Mouse (Mus musculus): Measurements from ENCODE around the gene Fcgr2b. TPM values are rescaled to one million over a fixed set of nuclear protein-coding genes. Genes with fewer than 3 reads are reported as not detected.
A peak's percentile ranks its signal among the peaks of the same experiment; 100 is the strongest.
"Not testable (repeated sequence)": the region's sequence is repeated elsewhere in the genome, so short reads cannot be mapped to it uniquely, and the experiment has no call there.

The Fcgr2b gene
- polyA plus RNA-seq, 1 experiment: 2.4 TPM

GRCm38 (mm10) chr1:170989656-170990055 lies 13.3 kb upstream of the Fcgr2b start:
- 18% methylated on average over 9 of the region's 9 CpGs for WGBS
- DNase-seq: peak in 1 of 2 experiments; percentile 26
- H3K27ac ChIP-seq (ENCODE audit: insufficient read depth, low read length): no peak overlapping the region
- H3K4me3 ChIP-seq (replicated peaks; ENCODE audit: insufficient read depth, low read depth, low read length): no peak overlapping the region
- no peaks in the 10 kb centered on the region for H3K27me3 ChIP-seq (ENCODE audit: control insufficient read depth, insufficient read depth, low read length)
- H3K4me1 ChIP-seq (ENCODE audit: control insufficient read depth, insufficient read depth, low read length): no peaks in the 10 kb centered on the region
- TF ChIP-seq POLR2A (IDR thresholded peaks at IDR 0.05; ENCODE audit: borderline replicate concordance, insufficient read depth, low read length) (no peak), CTCF (IDR thresholded peaks at IDR 0.05; ENCODE audit: borderline replicate concordance, insufficient read depth, low read depth, low read length) (no peak)

GRCm38 (mm10) chr1:170985861-170986260 lies 9.5 kb upstream of the Fcgr2b start:
- no peak for DNase-seq
- Histone ChIP-seq H3K4me3 (replicated peaks; ENCODE audit: insufficient read depth, low read depth, low read length) (no peak overlapping the region), H3K27ac (ENCODE audit: insufficient read depth, low read length) (no peak overlapping the region), H3K4me1 (ENCODE audit: control insufficient read depth, insufficient read depth, low read length) (no peaks in the 10 kb centered on the region), H3K27me3 (ENCODE audit: control insufficient read depth, insufficient read depth, low read length) (no peaks in the 10 kb centered on the region)
- WGBS: 79% methylated on average over 5 of the region's 5 CpGs
- TF ChIP-seq CTCF (IDR thresholded peaks at IDR 0.05; ENCODE audit: borderline replicate concordance, insufficient read depth, low read depth, low read length) (no peak), POLR2A (IDR thresholded peaks at IDR 0.05; ENCODE audit: borderline replicate concordance, insufficient read depth, low read length) (no peak)

DNA sequence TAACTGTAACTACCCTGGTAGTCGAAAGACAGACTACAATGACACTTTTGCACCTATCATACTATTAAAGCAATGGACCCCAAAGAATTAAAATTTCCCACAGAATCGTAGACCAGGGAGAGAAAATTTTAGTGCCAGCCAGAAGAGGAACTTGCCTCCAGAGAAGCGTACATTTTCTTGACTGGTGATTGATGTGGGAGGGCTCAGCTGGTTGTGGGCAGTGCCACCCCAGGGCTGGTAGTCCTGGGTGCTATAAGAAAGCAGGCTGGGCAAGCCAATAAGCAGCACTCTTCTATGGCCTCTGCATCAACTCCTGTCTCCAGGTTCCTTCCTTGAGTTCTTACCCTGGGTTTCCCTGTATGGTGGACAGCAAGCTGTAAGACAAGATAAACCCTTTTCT lies 8.7 kb upstream of the Fcgr2b start:
- H3K4me1 ChIP-seq (ENCODE audit: control insufficient read depth, insufficient read depth, low read length): no peaks in the 10 kb centered on the region
- 86% methylated on average over 3 of the region's 3 CpGs for WGBS
- DNase-seq: no peak
- H3K4me3 ChIP-seq (replicated peaks; ENCODE audit: insufficient read depth, low read depth, low read length): no peak overlapping the region
- TF ChIP-seq POLR2A (IDR thresholded peaks at IDR 0.05; ENCODE audit: borderline replicate concordance, insufficient read depth, low read length): no peak
- TF ChIP-seq CTCF (IDR thresholded peaks at IDR 0.05; ENCODE audit: borderline replicate concordance, insufficient read depth, low read depth, low read length): no peak
- H3K27ac ChIP-seq (ENCODE audit: insufficient read depth, low read length): no peak overlapping the region
- no peaks in the 10 kb centered on the region for H3K27me3 ChIP-seq (ENCODE audit: control insufficient read depth, insufficient read depth, low read length)

DNA sequence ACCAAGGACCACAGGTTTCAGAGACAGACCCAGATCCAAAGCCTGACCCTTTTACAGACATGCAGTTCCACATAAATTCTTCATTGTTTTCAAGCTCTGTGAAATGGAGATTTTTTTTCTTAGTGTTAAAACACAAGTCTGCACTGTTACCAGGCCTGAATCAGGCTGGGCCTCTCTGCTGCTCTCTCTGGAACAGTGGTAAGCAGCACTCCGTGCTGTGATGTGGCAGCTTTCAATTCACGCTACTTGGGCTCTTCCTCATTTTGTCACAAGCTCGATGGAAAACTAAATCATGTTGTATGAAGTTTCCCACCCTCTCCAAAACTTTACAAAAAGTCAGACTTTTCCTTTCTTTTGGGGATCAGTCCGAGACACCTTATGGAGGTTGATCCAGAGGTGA lies 6.7 kb upstream of the Fcgr2b start:
- H3K27ac ChIP-seq (ENCODE audit: insufficient read depth, low read length): no peak overlapping the region
- DNase-seq: no peak
- no peak for TF ChIP-seq POLR2A (IDR thresholded peaks at IDR 0.05; ENCODE audit: borderline replicate concordance, insufficient read depth, low read length)
- TF ChIP-seq CTCF (IDR thresholded peaks at IDR 0.05; ENCODE audit: borderline replicate concordance, insufficient read depth, low read depth, low read length): no peak
- no peaks in the 10 kb centered on the region for H3K4me1 ChIP-seq (ENCODE audit: control insufficient read depth, insufficient read depth, low read length)
- H3K27me3 ChIP-seq (ENCODE audit: control insufficient read depth, insufficient read depth, low read length): no peaks in the 10 kb centered on the region
- WGBS: 80% methylated on average over 4 of the region's 4 CpGs
- no peak overlapping the region for H3K4me3 ChIP-seq (replicated peaks; ENCODE audit: insufficient read depth, low read depth, low read length)

GRCm38 (mm10) chr1:170982301-170982700 lies 6.0 kb upstream of the Fcgr2b start:
- TF ChIP-seq CTCF (IDR thresholded peaks at IDR 0.05; ENCODE audit: borderline replicate concordance, insufficient read depth, low read depth, low read length): no peak
- H3K4me1 ChIP-seq (ENCODE audit: control insufficient read depth, insufficient read depth, low read length): no peaks in the 10 kb centered on the region
- WGBS: 70% methylated on average over 2 of the region's 2 CpGs
- H3K27ac ChIP-seq (ENCODE audit: insufficient read depth, low read length): no peak overlapping the region
- no peak overlapping the region for H3K4me3 ChIP-seq (replicated peaks; ENCODE audit: insufficient read depth, low read depth, low read length)
- DNase-seq: no peak
- H3K27me3 ChIP-seq (ENCODE audit: control insufficient read depth, insufficient read depth, low read length): no peaks in the 10 kb centered on the region

DNA sequence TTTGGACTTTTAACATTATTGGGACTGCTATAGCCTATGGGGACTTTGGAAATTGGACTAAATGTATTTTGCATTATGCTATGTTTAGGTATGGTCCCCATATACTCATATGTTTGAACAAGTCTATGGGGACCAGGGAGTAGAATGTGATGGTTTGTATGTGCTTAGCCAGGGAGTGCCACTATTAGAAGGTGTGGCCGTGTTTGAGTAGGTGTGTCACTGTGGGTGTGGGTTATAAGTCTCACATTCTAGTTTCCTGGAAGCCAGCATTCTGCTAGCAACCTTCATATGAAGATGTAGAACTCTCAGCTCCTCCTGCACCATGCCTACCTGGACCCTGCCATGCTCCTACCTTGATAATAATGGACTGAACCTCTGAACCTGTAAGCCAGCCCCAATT lies 5.3 kb upstream of the Fcgr2b start:
- not testable (repeated sequence) for H3K27me3 ChIP-seq (ENCODE audit: control insufficient read depth, insufficient read depth, low read length); H3K4me3 ChIP-seq (replicated peaks; ENCODE audit: insufficient read depth, low read depth, low read length); H3K27ac ChIP-seq (ENCODE audit: insufficient read depth, low read length); H3K4me1 ChIP-seq (ENCODE audit: control insufficient read depth, insufficient read depth, low read length); DNase-seq
- 68% methylated on average over 1 of the region's 1 CpGs for WGBS

DNA sequence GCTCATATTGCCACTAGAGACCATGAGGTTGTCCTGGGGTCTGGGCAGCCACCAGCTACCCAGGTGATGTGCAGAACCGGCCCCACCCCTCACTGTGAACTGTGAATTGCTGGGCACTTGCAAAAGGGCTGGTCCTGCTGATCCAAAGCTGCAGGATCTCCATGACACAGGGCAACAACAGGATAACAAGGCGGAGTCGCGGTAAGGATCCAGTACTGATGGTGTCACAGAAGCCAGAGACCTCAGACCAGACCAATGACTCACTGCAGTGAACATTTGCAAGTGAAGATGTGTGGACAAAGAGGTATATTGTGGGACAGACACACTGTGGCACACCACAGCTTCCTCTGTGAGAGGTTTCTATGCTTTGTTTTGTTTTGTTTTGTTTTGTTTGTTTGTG lies 2.3 kb upstream of the Fcgr2b start:
- WGBS: 83% methylated on average over 4 of the region's 4 CpGs
- TF ChIP-seq CTCF (IDR thresholded peaks at IDR 0.05; ENCODE audit: borderline replicate concordance, insufficient read depth, low read depth, low read length) (no peak), POLR2A (IDR thresholded peaks at IDR 0.05; ENCODE audit: borderline replicate concordance, insufficient read depth, low read length) (no peak)
- no peak overlapping the region for H3K27ac ChIP-seq (ENCODE audit: insufficient read depth, low read length)
- no peaks in the 10 kb centered on the region; the same call in 1 of the 2 replicates for H3K4me1 ChIP-seq (ENCODE audit: control insufficient read depth, insufficient read depth, low read length)
- no peaks in the 10 kb centered on the region for H3K27me3 ChIP-seq (ENCODE audit: control insufficient read depth, insufficient read depth, low read length)
- no peak overlapping the region for H3K4me3 ChIP-seq (replicated peaks; ENCODE audit: insufficient read depth, low read depth, low read length)
- no peak for DNase-seq

DNA sequence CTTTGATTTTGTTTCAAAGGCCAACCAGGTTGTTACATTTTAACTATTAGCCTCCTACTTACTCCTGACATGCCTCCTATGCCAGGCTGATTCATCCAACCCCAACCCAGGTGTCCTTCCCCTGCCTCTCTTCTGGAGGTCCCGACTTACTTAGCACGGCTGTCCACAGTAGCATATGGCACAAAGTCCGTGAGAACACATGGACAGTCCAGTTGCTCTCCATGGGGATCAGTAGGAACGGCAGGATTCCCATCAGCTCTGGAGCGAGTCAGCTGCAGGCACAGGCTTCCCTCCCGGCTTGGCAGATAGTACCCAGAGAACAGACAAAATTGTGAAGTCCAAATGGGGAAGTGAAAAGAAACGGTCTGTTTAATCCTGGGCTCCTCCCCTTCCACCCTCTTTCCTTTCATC lies 591 bp downstream of the Fcgr2b start:
- no peak overlapping the region for H3K4me3 ChIP-seq (replicated peaks; ENCODE audit: insufficient read depth, low read depth, low read length)
- WGBS: 7% methylated on average over 7 of the region's 7 CpGs
- TF ChIP-seq POLR2A (IDR thresholded peaks at IDR 0.05; ENCODE audit: borderline replicate concordance, insufficient read depth, low read length) (no peak), CTCF (IDR thresholded peaks at IDR 0.05; ENCODE audit: borderline replicate concordance, insufficient read depth, low read depth, low read length) (no peak)
- no peaks in the 10 kb centered on the region for H3K27me3 ChIP-seq (ENCODE audit: control insufficient read depth, insufficient read depth, low read length)
- no peak overlapping the region for H3K27ac ChIP-seq (ENCODE audit: insufficient read depth, low read length)
- peak in 1 of 2 experiments; percentile 27 for DNase-seq
- no peaks in the 10 kb centered on the region; the same call in 1 of the 2 replicates for H3K4me1 ChIP-seq (ENCODE audit: control insufficient read depth, insufficient read depth, low read length)

GRCm38 (mm10) chr1:170975350-170975749 lies 997 bp downstream of the Fcgr2b start:
- H3K27me3 ChIP-seq (ENCODE audit: control insufficient read depth, insufficient read depth, low read length); H3K27ac ChIP-seq (ENCODE audit: insufficient read depth, low read length); DNase-seq; H3K4me3 ChIP-seq (replicated peaks; ENCODE audit: insufficient read depth, low read depth, low read length); H3K4me1 ChIP-seq (ENCODE audit: control insufficient read depth, insufficient read depth, low read length): not testable (repeated sequence)
- WGBS: 69% methylated on average over 2 of the region's 2 CpGs
